Mouse (Mus musculus) limb, embryonic 15.5 days (tissue): ENCODE measurements at regions not wholly inside any gene's neighbourhood (a gene's known extent, or its start where the extent isn't known, plus 50 kb on each side); places are given as distances from the start of the nearest gene placed in this dataset.

Source experiments
- ATAC-seq: fragments of 200-750 bp; cut with Nextera tagmentation; 2 replicates; pipeline ENCODE4 v1.8.0; 2017; ENCODE audit warnings: low read depth, moderate TSS enrichment; ENCODE audit not compliant: insufficient number of reproducible peaks, low FRiP score, low TSS enrichment
- H3K27ac ChIP-seq: fragments of 300-500 bp; sonication (generic); 2 replicates; pipeline ENCODE4 v1.5.1; 2015; ENCODE audit warnings: moderate library complexity, mild to moderate bottlenecking, inconsistent platforms
- H3K27me3 ChIP-seq: fragments of 300-500 bp; sonication (generic); 2 replicates; pipeline ENCODE4 v1.6.1; 2015; ENCODE audit warnings: inconsistent platforms
- H3K36me3 ChIP-seq: fragments of 300-500 bp; sonication (generic); 2 replicates; pipeline ENCODE4 v1.6.1; 2015; ENCODE audit warnings: inconsistent platforms
- H3K4me1 ChIP-seq: fragments of 300-500 bp; sonication (generic); 2 replicates; pipeline ENCODE4 v1.6.1; 2015; ENCODE audit warnings: inconsistent platforms
- H3K4me2 ChIP-seq: fragments of 300-500 bp; sonication (generic); 2 replicates; pipeline ENCODE4 v1.6.1; 2015; ENCODE audit warnings: mild to moderate bottlenecking, inconsistent platforms
- H3K4me3 ChIP-seq: fragments of 300-500 bp; sonication (generic); 2 replicates; pipeline ENCODE4 v1.5.1; 2015; ENCODE audit warnings: mild to moderate bottlenecking, inconsistent platforms
- H3K9ac ChIP-seq: fragments of 300-500 bp; sonication (generic); 2 replicates; pipeline ENCODE4 v1.6.1; 2015; ENCODE audit warnings: inconsistent platforms
- H3K9me3 ChIP-seq: fragments of 300-500 bp; sonication (generic); 2 replicates; pipeline ENCODE4 v1.6.1; 2016; ENCODE audit warnings: inconsistent platforms
- WGBS: fragments of 180-500 bp; shearing (Covaris S2); methylation state at CpG from one replicate; pipeline ENCODE4 v1.1.7; 2015; 5-methylcytosine and 5-hydroxymethylcytosine counted together

GRCm38 (mm10) chr1:122273579-122273978 is 705.8 kb upstream of the Ddx18 start:
- no peak overlapping the region for H3K4me3 ChIP-seq
- H3K27ac ChIP-seq, result no peak overlapping the region
- H3K27me3 ChIP-seq, result no peaks in the 10 kb centered on the region
- no peaks in the 10 kb centered on the region for H3K9me3 ChIP-seq
- WGBS, result 91% methylated on average over 2 of the region's 2 CpGs
- H3K4me2 ChIP-seq, result no peak overlapping the region
- H3K4me1 ChIP-seq, result no peaks in the 10 kb centered on the region
- ATAC-seq, result no peak
- H3K9ac ChIP-seq, result no peak overlapping the region
- H3K36me3 ChIP-seq, result no peaks in the 10 kb centered on the region

DNA sequence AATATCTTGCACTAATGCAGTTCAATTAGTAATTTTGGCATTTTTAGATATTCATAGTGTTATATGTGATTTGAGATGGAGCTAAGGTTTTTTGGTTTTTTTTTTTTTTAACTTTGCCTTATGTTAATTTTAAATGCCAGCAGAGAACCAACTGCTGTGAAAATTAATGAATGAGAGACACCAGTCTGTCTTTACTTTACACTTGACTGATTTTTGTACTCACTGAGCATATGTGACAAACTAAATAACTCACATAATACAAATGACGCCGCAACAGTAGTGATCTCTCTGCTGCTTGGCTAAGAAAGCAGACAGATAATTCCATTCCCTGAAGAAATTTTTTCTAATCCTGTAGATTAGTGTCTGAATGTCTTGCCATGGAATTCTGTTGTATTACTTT is 675.2 kb upstream of the Ddx18 start:
- 91% methylated on average over 2 of the region's 2 CpGs for WGBS

GRCm38 (mm10) chr1:122241511-122241910 is 673.7 kb upstream of the Ddx18 start:
- Histone ChIP-seq H3K27me3 (no peaks in the 10 kb centered on the region), H3K9me3 (no peaks in the 10 kb centered on the region), H3K9ac (no peak overlapping the region), H3K4me3 (no peak overlapping the region), H3K36me3 (no peaks in the 10 kb centered on the region), H3K4me2 (no peak overlapping the region), H3K27ac (no peak overlapping the region), H3K4me1 (no peaks in the 10 kb centered on the region)
- ATAC-seq, result no peak
- WGBS, result 89% methylated on average over 3 of the region's 3 CpGs

More for the DNA sequence above, 675.2 kb upstream of the Ddx18 start:
- no peaks in the 10 kb centered on the region for H3K4me1 ChIP-seq
- H3K9me3 ChIP-seq, result no peaks in the 10 kb centered on the region
- H3K36me3 ChIP-seq, result no peaks in the 10 kb centered on the region
- ATAC-seq, result no peak
- no peak overlapping the region for H3K27ac ChIP-seq
- H3K4me3 ChIP-seq, result no peak overlapping the region
- H3K27me3 ChIP-seq, result no peaks in the 10 kb centered on the region
- H3K4me2 ChIP-seq, result no peak overlapping the region
- no peak overlapping the region for H3K9ac ChIP-seq

DNA sequence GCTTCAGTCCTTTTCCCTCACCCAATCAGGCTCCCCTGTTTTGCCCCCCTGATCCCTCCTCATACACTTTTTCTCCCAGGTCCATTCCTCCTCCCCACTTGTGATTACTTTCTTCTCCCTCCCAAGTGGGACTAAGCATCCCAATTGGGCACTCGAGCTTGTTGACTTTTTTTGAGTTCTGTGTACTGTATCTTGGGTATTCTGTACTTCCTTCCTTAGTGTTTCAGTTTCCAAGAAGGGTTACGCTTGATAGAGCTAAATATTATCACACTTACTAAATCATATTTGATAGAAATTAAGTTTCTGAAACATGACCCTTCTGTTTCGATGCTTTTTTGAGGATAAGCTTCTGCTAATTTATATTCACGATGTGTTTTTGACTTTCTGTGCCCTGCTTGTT is 662.7 kb upstream of the Ddx18 start:
- Histone ChIP-seq H3K27ac (no peak overlapping the region), H3K9me3 (no peaks in the 10 kb centered on the region), H3K27me3 (no peaks in the 10 kb centered on the region), H3K4me3 (no peak overlapping the region), H3K9ac (no peak overlapping the region), H3K4me2 (no peak overlapping the region), H3K36me3 (no peaks in the 10 kb centered on the region), H3K4me1 (no peaks in the 10 kb centered on the region)
- ATAC-seq, result no peak
- 74% methylated on average over 4 of the region's 4 CpGs for whole genome bisulfite sequencing

GRCm38 (mm10) chr1:122212484-122212883 is 644.7 kb upstream of the Ddx18 start:
- Histone ChIP-seq H3K9me3 (no peaks in the 10 kb centered on the region), H3K4me1 (0 out of 2 replicates have a peak, but pooled peaks cover 3% of the 10 kb centered on the region), H3K27ac (no peak overlapping the region), H3K9ac (no peak overlapping the region), H3K36me3 (no peaks in the 10 kb centered on the region), H3K4me2 (no peak overlapping the region), H3K4me3 (no peak overlapping the region), H3K27me3 (no peaks in the 10 kb centered on the region)
- ATAC-seq, result peak; percentile 77
- WGBS, result 20% methylated on average over 2 of the region's 2 CpGs

DNA sequence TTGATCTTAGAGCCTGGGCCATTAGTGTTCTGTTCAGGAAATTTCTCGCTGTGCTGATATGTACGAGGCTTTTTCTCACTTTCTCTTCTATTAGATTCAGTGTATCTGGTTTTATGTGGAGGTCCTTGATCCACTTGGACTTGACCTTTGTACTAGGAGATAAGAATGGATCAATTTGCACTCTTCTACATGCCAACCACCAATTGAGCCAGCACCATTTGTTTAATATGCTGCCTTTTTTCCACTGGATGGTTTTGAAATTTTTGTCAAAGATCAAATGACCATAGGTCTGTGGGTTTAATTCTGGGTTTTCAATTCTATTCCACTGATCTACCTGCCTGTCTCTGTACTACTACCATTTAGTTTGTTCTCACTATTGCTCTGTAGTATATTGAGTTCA is 640.8 kb upstream of the Ddx18 start:
- 0 out of 2 replicates have a peak, but pooled peaks cover 3% of the 10 kb centered on the region for H3K4me1 ChIP-seq
- ATAC-seq, result no peak
- no peak overlapping the region for H3K27ac ChIP-seq
- no peaks in the 10 kb centered on the region for H3K27me3 ChIP-seq
- H3K4me2 ChIP-seq, result no peak overlapping the region
- WGBS, result 74% methylated on average over 2 of the region's 2 CpGs
- H3K9ac ChIP-seq, result no peak overlapping the region
- H3K9me3 ChIP-seq, result no peaks in the 10 kb centered on the region
- H3K36me3 ChIP-seq, result no peaks in the 10 kb centered on the region
- no peak overlapping the region for H3K4me3 ChIP-seq

- no peak overlapping the region for H3K4me2 ChIP-seq
- H3K4me3 ChIP-seq, result no peak overlapping the region
- WGBS, result 82% methylated on average over 2 of the region's 2 CpGs
- no peaks in the 10 kb centered on the region for H3K4me1 ChIP-seq
- H3K36me3 ChIP-seq, result no peaks in the 10 kb centered on the region
- H3K27me3 ChIP-seq, result no peaks in the 10 kb centered on the region
- no peaks in the 10 kb centered on the region for H3K9me3 ChIP-seq
- H3K9ac ChIP-seq, result no peak overlapping the region
- no peak overlapping the region for H3K27ac ChIP-seq
- ATAC-seq, result no peak
Observed at GRCm38 (mm10) chr1:122169547-122169946, 601.8 kb upstream of the Ddx18 start.

GRCm38 (mm10) chr1:122161798-122162197 is 594.0 kb upstream of the Ddx18 start:
- H3K36me3 ChIP-seq, result no peaks in the 10 kb centered on the region
- ATAC-seq, result no peak
- no peaks in the 10 kb centered on the region for H3K9me3 ChIP-seq
- no peaks in the 10 kb centered on the region for H3K4me1 ChIP-seq
- H3K27me3 ChIP-seq, result no peaks in the 10 kb centered on the region
- no peak overlapping the region for H3K4me2 ChIP-seq
- WGBS, result 83% methylated on average over 1 of the region's 1 CpGs
- H3K4me3 ChIP-seq, result no peak overlapping the region
- H3K9ac ChIP-seq, result no peak overlapping the region
- no peak overlapping the region for H3K27ac ChIP-seq

- H3K36me3 ChIP-seq, result no peaks in the 10 kb centered on the region
- no peaks in the 10 kb centered on the region for H3K27me3 ChIP-seq
- ATAC-seq, result no peak
- H3K9ac ChIP-seq, result no peak overlapping the region
- no peak overlapping the region for H3K4me3 ChIP-seq
- H3K27ac ChIP-seq, result no peak overlapping the region
- H3K4me1 ChIP-seq, result no peaks in the 10 kb centered on the region
- no peak overlapping the region for H3K4me2 ChIP-seq
- no peaks in the 10 kb centered on the region for H3K9me3 ChIP-seq
Observed at GRCm38 (mm10) chr1:122141362-122141761, 573.6 kb upstream of the Ddx18 start.

DNA sequence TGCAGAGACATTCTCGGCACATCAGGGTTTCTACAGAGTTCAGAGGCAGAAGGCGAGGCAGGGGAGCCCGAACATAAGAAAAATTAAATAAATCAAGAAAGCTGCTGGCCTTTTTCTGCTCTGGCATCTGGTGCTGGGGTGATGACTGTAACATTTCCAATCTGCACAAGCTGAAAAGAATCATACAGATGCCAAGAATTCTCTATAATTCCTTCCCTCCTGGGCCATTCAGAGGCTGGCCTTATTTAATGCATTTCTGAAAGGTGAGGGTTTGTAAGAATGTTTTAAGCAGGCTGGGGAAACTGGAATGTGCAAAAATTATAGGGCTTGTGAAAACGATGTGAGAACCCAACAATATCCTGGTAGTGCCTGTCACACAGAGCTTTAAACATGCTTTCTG is 556.2 kb upstream of the Ddx18 start:
- no peak; the same call in 1 of the 2 replicates for ATAC-seq
- H3K4me2 ChIP-seq, result no peak overlapping the region
- WGBS, result 32% methylated on average over 4 of the region's 4 CpGs

GRCm38 (mm10) chr1:122095726-122096125 is 527.9 kb upstream of the Ddx18 start:
- WGBS, result 73% methylated on average over 2 of the region's 2 CpGs
- no peak overlapping the region for H3K4me3 ChIP-seq
- no peaks in the 10 kb centered on the region for H3K4me1 ChIP-seq
- no peaks in the 10 kb centered on the region for H3K36me3 ChIP-seq
- H3K4me2 ChIP-seq, result no peak overlapping the region
- no peaks in the 10 kb centered on the region for H3K27me3 ChIP-seq
- no peak overlapping the region for H3K27ac ChIP-seq
- no peak for ATAC-seq
- H3K9me3 ChIP-seq, result no peaks in the 10 kb centered on the region
- H3K9ac ChIP-seq, result no peak overlapping the region

More for the DNA sequence above, 556.2 kb upstream of the Ddx18 start:
- H3K9me3 ChIP-seq, result no peaks in the 10 kb centered on the region
- H3K27me3 ChIP-seq, result no peaks in the 10 kb centered on the region
- H3K36me3 ChIP-seq, result no peaks in the 10 kb centered on the region
- no peak overlapping the region for H3K27ac ChIP-seq
- peaks cover 4% of the 10 kb centered on the region for H3K4me1 ChIP-seq
- H3K4me3 ChIP-seq, result no peak overlapping the region
- no peak overlapping the region for H3K9ac ChIP-seq

DNA sequence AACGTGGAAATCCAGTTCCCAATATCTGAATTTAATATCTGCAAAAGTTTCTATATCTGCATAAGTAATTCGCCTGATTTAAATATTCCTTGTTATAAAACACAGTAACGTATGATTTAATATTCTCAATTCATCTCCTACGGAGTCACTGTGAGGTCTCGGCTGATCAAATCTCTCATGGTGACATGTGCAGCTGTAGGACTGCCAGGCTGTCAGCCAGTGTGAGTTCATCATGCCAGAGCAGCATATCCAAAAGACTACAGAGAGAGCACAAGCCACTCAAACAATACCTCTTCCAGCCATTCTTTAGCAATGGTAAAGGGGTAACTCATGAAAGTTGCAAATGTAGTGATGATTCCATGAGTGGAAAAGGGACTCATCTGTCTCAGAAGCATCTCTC is 514.7 kb upstream of the Ddx18 start:
- H3K36me3 ChIP-seq, result no peaks in the 10 kb centered on the region
- H3K27me3 ChIP-seq, result no peaks in the 10 kb centered on the region
- no peak overlapping the region for H3K4me2 ChIP-seq
- no peak overlapping the region for H3K9ac ChIP-seq
- 83% methylated on average over 5 of the region's 5 CpGs for WGBS
- H3K9me3 ChIP-seq, result no peaks in the 10 kb centered on the region
- no peaks in the 10 kb centered on the region for H3K4me1 ChIP-seq
- no peak for ATAC-seq
- no peak overlapping the region for H3K4me3 ChIP-seq
- H3K27ac ChIP-seq, result no peak overlapping the region

DNA sequence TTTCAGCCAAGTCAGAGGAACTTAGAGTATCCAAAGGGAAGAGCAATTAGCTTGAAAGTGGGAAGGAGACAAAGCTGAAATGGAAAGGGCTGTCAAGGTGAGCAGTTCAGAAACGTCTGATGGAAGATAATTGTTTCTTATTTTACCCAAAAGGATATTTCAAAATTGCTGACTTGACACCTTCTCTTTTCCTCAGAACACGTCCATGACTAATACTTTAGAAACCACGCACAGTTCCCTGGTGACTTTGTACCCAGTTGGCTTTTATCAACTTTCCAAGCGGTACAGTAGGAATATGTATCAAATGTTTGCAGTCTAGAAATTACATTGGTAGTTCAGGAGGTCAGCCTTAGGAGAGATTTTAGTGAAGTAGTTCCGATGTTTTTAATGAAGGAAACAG is 508.3 kb upstream of the Ddx18 start:
- Histone ChIP-seq H3K4me2 (no peak overlapping the region), H3K36me3 (no peaks in the 10 kb centered on the region), H3K27me3 (no peaks in the 10 kb centered on the region), H3K4me1 (no peaks in the 10 kb centered on the region), H3K9me3 (no peaks in the 10 kb centered on the region), H3K27ac (no peak overlapping the region), H3K9ac (no peak overlapping the region), H3K4me3 (no peak overlapping the region)
- WGBS, result 61% methylated on average over 5 of the region's 5 CpGs
- ATAC-seq, result no peak
